Mouse (Mus musculus): Measurements from ENCODE around the gene Triobp. TPM values are rescaled to one million over a fixed set of nuclear protein-coding genes. Genes with fewer than 3 reads are reported as not detected.

Gene Triobp
- polyA plus RNA-seq, 1 experiment from 2014 or later, result 50.2 TPM

GRCm38 (mm10) chr15:78977676-78978159, 30.2 kb downstream of the Triobp start:
- Histone ChIP-seq H3K4me3 (no peak overlapping the region), H3K4me1 (peaks cover 33% of the 10 kb centered on the region), H3K9ac (no peak overlapping the region), H3K36me3 (0 out of 2 replicates have a peak, but pooled peaks cover 3% of the 10 kb centered on the region), H3K4me2 (replicated peaks) (no peak overlapping the region), H3K9me3 (no peaks in the 10 kb centered on the region), H3K27me3 (no peaks in the 10 kb centered on the region), H3K27ac (no peak overlapping the region)
- 88% methylated on average over 8 of the region's 8 CpGs for WGBS
- ATAC-seq (ENCODE audit: low FRiP score, low read depth), result no peak

DNA sequence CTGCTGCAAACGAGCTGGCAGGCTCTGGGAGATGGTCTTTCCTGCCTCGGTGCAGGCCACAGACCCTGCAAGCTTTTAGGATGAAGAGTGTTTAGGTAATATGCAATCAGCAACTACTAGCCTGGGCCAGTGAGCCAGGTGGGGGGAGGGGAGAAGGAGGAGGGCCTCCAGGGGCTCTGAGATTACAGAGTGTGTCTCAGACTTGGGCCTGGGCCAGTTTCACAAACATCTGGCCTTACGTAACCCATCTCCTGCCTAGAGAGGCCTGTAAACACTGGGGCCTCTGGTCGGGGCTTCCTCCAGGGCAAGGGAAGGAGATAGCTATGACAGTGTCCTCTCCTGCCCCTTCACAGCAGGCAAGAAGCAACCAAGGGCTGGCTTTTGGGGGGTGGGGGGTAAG, 31.4 kb downstream of the Triobp start:
- Histone ChIP-seq H3K27me3 (no peaks in the 10 kb centered on the region), H3K4me3 (no peak overlapping the region), H3K36me3 (0 out of 2 replicates have a peak, but pooled peaks cover 3% of the 10 kb centered on the region), H3K27ac (peak overlapping the region; percentile 85), H3K4me2 (replicated peaks) (peak overlapping the region; percentile 37), H3K4me1 (peaks cover 38% of the 10 kb centered on the region), H3K9ac (peak overlapping the region; percentile 55), H3K9me3 (no peaks in the 10 kb centered on the region)
- WGBS, result 1% methylated on average over 4 of the region's 4 CpGs
- peak; percentile 22; the same call in 1 of the 2 replicates for ATAC-seq (ENCODE audit: low FRiP score, low read depth)

DNA sequence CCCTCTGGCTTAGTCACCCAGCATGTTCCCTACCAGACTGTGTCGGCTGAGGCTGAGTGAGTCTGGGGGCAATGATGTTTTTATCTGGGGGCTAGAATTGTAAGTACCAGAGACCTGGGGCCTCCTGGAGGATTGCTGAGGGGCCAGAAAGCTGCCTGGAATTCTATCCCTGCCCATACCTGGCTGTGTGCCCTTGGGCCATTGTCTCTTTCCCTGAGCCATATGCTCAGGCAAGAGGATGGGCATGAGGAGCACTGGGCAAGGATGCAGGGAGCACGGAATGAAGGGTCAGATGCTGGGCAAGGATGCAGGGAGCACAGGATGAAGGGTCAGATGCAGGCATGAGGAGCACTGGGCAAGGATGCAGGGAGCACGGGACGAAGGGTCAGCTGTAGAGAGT, 32.6 kb downstream of the Triobp start:
- H3K9me3 ChIP-seq, result no peaks in the 10 kb centered on the region
- peaks cover 50% of the 10 kb centered on the region for H3K4me1 ChIP-seq
- H3K27ac ChIP-seq, result no peak overlapping the region
- ATAC-seq (ENCODE audit: low FRiP score, low read depth), result no peak
- H3K9ac ChIP-seq, result peak overlapping the region; percentile 55
- WGBS, result 86% methylated on average over 4 of the region's 4 CpGs
- H3K36me3 ChIP-seq, result 0 out of 2 replicates have a peak, but pooled peaks cover 3% of the 10 kb centered on the region
- no peak overlapping the region for H3K4me3 ChIP-seq
- no peak overlapping the region for H3K4me2 ChIP-seq (replicated peaks)
- no peaks in the 10 kb centered on the region for H3K27me3 ChIP-seq

- WGBS, result under 1% methylated on average over 67 of the region's 67 CpGs
- Histone ChIP-seq H3K9ac (peak overlapping the region; percentile 94), H3K9me3 (no peaks in the 10 kb centered on the region), H3K36me3 (peaks cover 5% of the 10 kb centered on the region), H3K27ac (peak overlapping the region; percentile 92), H3K4me2 (replicated peaks) (peak overlapping the region; percentile 95), H3K4me1 (peaks cover 69% of the 10 kb centered on the region), H3K27me3 (no peaks in the 10 kb centered on the region), H3K4me3 (peak overlapping the region; percentile 90)
- peak; percentile 88 for ATAC-seq (ENCODE audit: low FRiP score, low read depth)
Measured at GRCm38 (mm10) chr15:78982658-78983435, 35.3 kb downstream of the Triobp start.

DNA sequence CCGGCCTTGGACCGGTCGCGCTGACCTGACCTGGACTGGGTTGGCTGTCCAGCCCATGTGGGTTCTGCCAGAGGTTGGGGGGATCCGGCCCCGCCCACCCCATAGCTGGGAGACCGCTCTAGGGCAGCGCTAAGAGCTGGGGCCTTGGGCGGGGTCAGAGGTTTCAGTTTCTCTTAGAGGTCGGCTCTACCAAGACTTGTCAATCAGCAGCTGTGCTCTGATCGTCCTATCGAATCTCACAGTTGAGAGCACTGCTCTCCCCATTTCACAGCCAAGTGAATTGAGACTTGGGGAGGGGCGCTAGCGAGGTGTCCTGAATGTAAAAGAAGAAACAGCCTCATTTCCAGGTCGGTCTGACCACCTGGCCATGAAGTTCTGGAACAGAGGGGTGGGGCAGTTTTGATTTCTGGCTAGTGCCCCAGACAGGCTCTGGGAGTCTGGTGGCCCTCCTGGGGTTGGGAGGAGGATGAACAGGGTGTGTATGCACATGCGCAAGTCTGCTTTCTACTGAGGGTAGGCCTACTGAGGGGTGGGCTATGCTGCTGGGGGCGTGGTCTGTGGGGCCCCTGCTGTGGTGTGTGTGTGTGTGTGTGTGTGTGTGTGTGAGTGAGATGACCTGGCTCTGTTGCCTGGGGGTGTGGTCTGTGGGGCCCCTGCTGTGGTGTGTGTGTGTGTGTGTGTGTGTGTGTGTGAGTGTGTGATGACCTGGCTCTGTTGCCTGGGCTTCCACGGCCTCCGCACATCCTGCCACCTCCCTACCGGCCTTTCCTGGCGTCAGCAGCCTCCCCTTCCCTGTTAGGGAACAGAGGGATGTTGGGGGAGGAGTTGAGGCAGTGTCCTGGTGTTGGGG, 36.1 kb downstream of the Triobp start:
- under 1% methylated on average over 21 of the region's 21 CpGs for WGBS
- ATAC-seq (ENCODE audit: low FRiP score, low read depth), result peak; percentile 48
- Histone ChIP-seq H3K27me3 (no peaks in the 10 kb centered on the region), H3K4me2 (replicated peaks) (peak overlapping the region; percentile 95), H3K4me1 (peaks cover 70% of the 10 kb centered on the region), H3K9ac (peak overlapping the region; percentile 94), H3K4me3 (peak overlapping the region; percentile 90), H3K9me3 (no peaks in the 10 kb centered on the region), H3K36me3 (peaks cover 13% of the 10 kb centered on the region), H3K27ac (peak overlapping the region; percentile 92)

- peak overlapping the region; percentile 90 for H3K4me3 ChIP-seq
- no peaks in the 10 kb centered on the region for H3K9me3 ChIP-seq
- H3K27me3 ChIP-seq, result no peaks in the 10 kb centered on the region
- peak overlapping the region; percentile 94 for H3K9ac ChIP-seq
- no peak for ATAC-seq (ENCODE audit: low FRiP score, low read depth)
- H3K4me2 ChIP-seq (replicated peaks), result peak overlapping the region; percentile 95
- 36% methylated on average over 5 of the region's 5 CpGs for WGBS
- H3K27ac ChIP-seq, result peak overlapping the region; percentile 92; the same call in 1 of the 2 replicates
- H3K36me3 ChIP-seq, result peaks cover 19% of the 10 kb centered on the region
- peaks cover 66% of the 10 kb centered on the region for H3K4me1 ChIP-seq
Measured at GRCm38 (mm10) chr15:78984286-78984778, 36.8 kb downstream of the Triobp start.

GRCm38 (mm10) chr15:78986536-78987220, 39.2 kb downstream of the Triobp start:
- H3K27ac ChIP-seq, result no peak overlapping the region
- H3K4me3 ChIP-seq, result no peak overlapping the region
- H3K27me3 ChIP-seq, result no peaks in the 10 kb centered on the region
- H3K4me2 ChIP-seq (replicated peaks), result no peak overlapping the region
- H3K4me1 ChIP-seq, result peaks cover 57% of the 10 kb centered on the region
- WGBS, result 70% methylated on average over 11 of the region's 11 CpGs
- ATAC-seq (ENCODE audit: low FRiP score, low read depth), result no peak
- peak overlapping the region; percentile 19; the same call in 1 of the 2 replicates for H3K9ac ChIP-seq
- no peaks in the 10 kb centered on the region for H3K9me3 ChIP-seq
- peaks cover 43% of the 10 kb centered on the region for H3K36me3 ChIP-seq

- Histone ChIP-seq H3K9me3 (no peaks in the 10 kb centered on the region), H3K4me2 (replicated peaks) (no peak overlapping the region), H3K27ac (peak overlapping the region; percentile 28; the same call in 1 of the 2 replicates), H3K27me3 (no peaks in the 10 kb centered on the region), H3K36me3 (peaks cover 61% of the 10 kb centered on the region), H3K4me3 (no peak overlapping the region), H3K4me1 (peaks cover 48% of the 10 kb centered on the region), H3K9ac (peak overlapping the region; percentile 39)
- ATAC-seq (ENCODE audit: low FRiP score, low read depth), result no peak; the same call in 1 of the 2 replicates
- WGBS, result 70% methylated on average over 14 of the region's 14 CpGs
Measured at GRCm38 (mm10) chr15:78988499-78988971, 41.0 kb downstream of the Triobp start.

DNA sequence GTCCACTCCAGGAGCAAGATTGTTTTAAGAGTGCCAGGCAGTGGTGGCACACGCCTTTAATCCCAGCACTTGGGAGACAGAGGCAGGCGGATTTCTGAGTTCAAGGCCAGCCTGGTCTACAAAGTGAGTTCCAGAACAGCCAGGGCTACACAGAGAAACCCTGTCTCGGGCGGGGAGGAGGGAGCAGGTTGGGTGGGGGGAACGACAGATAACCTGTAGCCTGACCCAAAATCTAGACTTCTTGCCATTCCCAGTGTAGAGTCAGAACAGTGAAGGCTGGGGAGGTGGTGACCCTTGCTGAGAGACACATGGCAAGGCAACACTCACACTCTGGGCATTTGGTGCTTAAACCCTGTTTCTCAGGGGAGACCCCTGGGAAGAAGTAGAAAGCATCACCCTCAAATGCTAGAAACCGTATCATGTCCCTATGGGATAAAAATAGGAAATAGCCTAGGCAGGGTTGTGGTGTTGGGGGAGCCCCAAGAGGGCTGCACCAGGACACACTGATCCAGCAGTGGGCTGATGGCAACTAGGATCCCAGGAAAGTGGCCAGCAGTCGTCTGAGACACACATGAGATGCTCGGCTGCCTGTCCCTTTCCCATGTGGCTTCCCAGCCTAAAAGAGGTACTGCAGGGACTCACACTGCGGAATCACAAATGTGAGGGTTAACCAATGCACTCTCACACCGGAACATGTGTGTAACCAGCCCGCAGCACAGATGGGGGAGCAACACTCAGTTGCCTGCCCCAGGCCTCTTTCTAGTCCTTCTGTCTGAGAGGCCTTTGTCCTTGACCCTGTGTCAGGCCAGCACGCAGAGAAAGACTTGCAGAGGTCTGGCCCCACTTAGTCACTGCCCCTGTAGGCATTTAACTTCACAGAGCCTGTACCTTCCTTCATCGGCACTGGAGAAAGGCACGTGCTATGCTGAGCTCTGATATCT, 41.9 kb downstream of the Triobp start:
- H3K27ac ChIP-seq, result no peak overlapping the region; the same call in 1 of the 2 replicates
- peaks cover 70% of the 10 kb centered on the region for H3K36me3 ChIP-seq
- whole genome bisulfite sequencing, result 91% methylated on average over 14 of the region's 14 CpGs
- no peaks in the 10 kb centered on the region for H3K27me3 ChIP-seq
- H3K9me3 ChIP-seq, result no peaks in the 10 kb centered on the region
- H3K4me1 ChIP-seq, result peaks cover 39% of the 10 kb centered on the region
- H3K4me2 ChIP-seq (replicated peaks), result no peak overlapping the region
- no peak for ATAC-seq (ENCODE audit: low FRiP score, low read depth)
- H3K4me3 ChIP-seq, result no peak overlapping the region
- no peak overlapping the region for H3K9ac ChIP-seq

GRCm38 (mm10) chr15:78990093-78990463, 42.6 kb downstream of the Triobp start:
- H3K27ac ChIP-seq, result no peak overlapping the region
- H3K9me3 ChIP-seq, result no peaks in the 10 kb centered on the region
- peaks cover 77% of the 10 kb centered on the region for H3K36me3 ChIP-seq
- no peaks in the 10 kb centered on the region for H3K27me3 ChIP-seq
- no peak overlapping the region for H3K4me2 ChIP-seq (replicated peaks)
- no peak overlapping the region for H3K9ac ChIP-seq
- WGBS, result 96% methylated on average over 9 of the region's 9 CpGs
- ATAC-seq (ENCODE audit: low FRiP score, low read depth), result no peak
- no peak overlapping the region for H3K4me3 ChIP-seq
- H3K4me1 ChIP-seq, result peaks cover 33% of the 10 kb centered on the region
